Mouse (Mus musculus) heart, embryonic 15.5 days (tissue): ENCODE measurements around the gene Vsig8. TPM values are rescaled to one million over a fixed set of nuclear protein-coding genes. Genes with fewer than 3 reads are reported as not detected.

Source experiments
- ATAC-seq: fragments of 200-750 bp; cut with Nextera tagmentation; replicated peaks from 2 replicates; pipeline ENCODE4 v1.8.0; 2017; ENCODE audit warnings: low read depth, moderate TSS enrichment; ENCODE audit not compliant: insufficient number of reproducible peaks, insufficient read depth, low FRiP score
- H3K27ac ChIP-seq: fragments of 300-500 bp; sonication (generic); 2 replicates; pipeline ENCODE4 v1.5.1; 2015; ENCODE audit warnings: mild to moderate bottlenecking, inconsistent platforms
- H3K27me3 ChIP-seq: fragments of 300-500 bp; sonication (generic); 2 replicates; pipeline ENCODE4 v1.6.1; 2015; ENCODE audit warnings: inconsistent platforms
- H3K36me3 ChIP-seq: fragments of 300-500 bp; sonication (generic); 2 replicates; pipeline ENCODE4 v1.6.1; 2015; ENCODE audit warnings: mild to moderate bottlenecking, inconsistent platforms
- H3K4me1 ChIP-seq: fragments of 300-500 bp; sonication (generic); replicated peaks from 2 replicates; pipeline ENCODE4 v1.6.1; 2015; ENCODE audit warnings: inconsistent platforms
- H3K4me2 ChIP-seq: fragments of 300-500 bp; sonication (generic); 2 replicates; pipeline ENCODE4 v1.6.1; 2015; ENCODE audit warnings: inconsistent platforms, mild to moderate bottlenecking, moderate library complexity
- H3K4me3 ChIP-seq: fragments of 300-500 bp; sonication (generic); 2 replicates; pipeline ENCODE4 v1.5.1; 2015; ENCODE audit warnings: mild to moderate bottlenecking, inconsistent platforms
- H3K9ac ChIP-seq: fragments of 300-500 bp; sonication (generic); 2 replicates; pipeline ENCODE4 v1.6.1; 2015; ENCODE audit warnings: mild to moderate bottlenecking, inconsistent platforms
- H3K9me3 ChIP-seq: fragments of 300-500 bp; sonication (generic); replicated peaks from 2 replicates; pipeline ENCODE4 v1.6.1; 2016; ENCODE audit warnings: inconsistent platforms
- WGBS: fragments of 180-500 bp; shearing (Covaris S2); methylation state at CpG from one replicate; pipeline ENCODE4 v1.1.7; 2015; ENCODE audit warnings: mixed read lengths; 5-methylcytosine and 5-hydroxymethylcytosine counted together
- polyA plus RNA-seq: library from polyadenylated mRNA; unstranded; fragments of >200 nt; fragmentation: Nextera tagmentation; extraction: Ambion mirVana; gene quantifications from 2 replicates; pipeline ENCODE4 v1.2.1, GENCODE M21; 2015

Gene Vsig8
- 0.34 and 0.55 TPM in 2 replicates for polyA plus RNA-seq

GRCm38 (mm10) chr1:172555638-172556037, at the start of gene Vsig8:
Gene Vsig8, plus strand, starts transcription at chr1:172555938.
- WGBS, result 60% methylated on average over 11 of the region's 11 CpGs
- Histone ChIP-seq H3K4me1 (peaks cover 15% of the 10 kb centered on the region), H3K4me3 (no peak within 1 kb of the TSS), H3K27me3 (peaks cover 31% of the 10 kb centered on the region), H3K4me2 (no peak within 1 kb of the TSS), H3K27ac (no peak within 1 kb of the TSS), H3K9ac (no peak within 1 kb of the TSS), H3K36me3 (no peaks in the 10 kb centered on the region), H3K9me3 (no peaks in the 10 kb centered on the region)
- no peak for ATAC-seq

- H3K36me3 ChIP-seq, result peaks cover 36% of the 10 kb centered on the region
- no peak for ATAC-seq
- WGBS, result 48% methylated on average over 5 of the region's 5 CpGs
- no peaks in the 10 kb centered on the region for H3K27me3 ChIP-seq
- no peak overlapping the region for H3K4me3 ChIP-seq
- no peak overlapping the region for H3K9ac ChIP-seq
- H3K27ac ChIP-seq, result peak overlapping the region; percentile 39; the same call in 1 of the 2 replicates
- H3K9me3 ChIP-seq, result no peaks in the 10 kb centered on the region
- peaks cover 73% of the 10 kb centered on the region for H3K4me1 ChIP-seq
- H3K4me2 ChIP-seq, result no peak overlapping the region
These were observed 48.7 kb upstream of the Vsig8 start for GRCm38 (mm10) chr1:172507001-172507400.

GRCm38 (mm10) chr1:172507701-172508100, 48.0 kb upstream of the Vsig8 start:
- no peaks in the 10 kb centered on the region for H3K27me3 ChIP-seq
- peaks cover 71% of the 10 kb centered on the region for H3K4me1 ChIP-seq
- no peak overlapping the region for H3K4me2 ChIP-seq
- 81% methylated on average over 3 of the region's 3 CpGs for WGBS
- H3K9ac ChIP-seq, result no peak overlapping the region
- peak overlapping the region; percentile 39 for H3K27ac ChIP-seq
- no peak overlapping the region for H3K4me3 ChIP-seq
- H3K36me3 ChIP-seq, result peaks cover 36% of the 10 kb centered on the region
- no peak for ATAC-seq
- no peaks in the 10 kb centered on the region for H3K9me3 ChIP-seq

- 0 out of 2 replicates have a peak, but pooled peaks have one; percentile 28 for ATAC-seq
- H3K4me1 ChIP-seq, result peaks cover 70% of the 10 kb centered on the region
These were observed 47.6 kb upstream of the Vsig8 start for GRCm38 (mm10) chr1:172508172-172508571.

GRCm38 (mm10) chr1:172509235-172509634, 46.5 kb upstream of the Vsig8 start:
- ATAC-seq, result no peak
- no peaks in the 10 kb centered on the region for H3K9me3 ChIP-seq
- no peaks in the 10 kb centered on the region for H3K27me3 ChIP-seq
- peaks cover 36% of the 10 kb centered on the region for H3K36me3 ChIP-seq
- H3K4me3 ChIP-seq, result no peak overlapping the region
- peaks cover 72% of the 10 kb centered on the region for H3K4me1 ChIP-seq
- no peak overlapping the region for H3K27ac ChIP-seq
- H3K9ac ChIP-seq, result no peak overlapping the region
- 77% methylated on average over 5 of the region's 5 CpGs for WGBS
- H3K4me2 ChIP-seq, result no peak overlapping the region

More at GRCm38 (mm10) chr1:172508172-172508571, 47.6 kb upstream of the Vsig8 start:
- peak overlapping the region; percentile 52 for H3K27ac ChIP-seq
- H3K9ac ChIP-seq, result no peak overlapping the region
- peaks cover 36% of the 10 kb centered on the region for H3K36me3 ChIP-seq
- WGBS, result 31% methylated on average over 2 of the region's 2 CpGs
- H3K4me2 ChIP-seq, result no peak overlapping the region
- no peak overlapping the region for H3K4me3 ChIP-seq
- H3K27me3 ChIP-seq, result no peaks in the 10 kb centered on the region
- H3K9me3 ChIP-seq, result no peaks in the 10 kb centered on the region

GRCm38 (mm10) chr1:172509983-172510382, 45.8 kb upstream of the Vsig8 start:
- Histone ChIP-seq H3K9ac (no peak overlapping the region), H3K9me3 (no peaks in the 10 kb centered on the region), H3K4me1 (peaks cover 74% of the 10 kb centered on the region), H3K36me3 (peaks cover 33% of the 10 kb centered on the region), H3K27ac (0 out of 2 replicates have a peak overlapping the region, but pooled peaks have one; percentile 3), H3K4me2 (no peak overlapping the region), H3K4me3 (no peak overlapping the region), H3K27me3 (no peaks in the 10 kb centered on the region)
- 54% methylated on average over 8 of the region's 8 CpGs for WGBS
- ATAC-seq, result no peak

- Histone ChIP-seq H3K4me3 (no peak overlapping the region), H3K4me2 (no peak overlapping the region), H3K27me3 (no peaks in the 10 kb centered on the region), H3K27ac (peak overlapping the region; percentile 33; the same call in 1 of the 2 replicates), H3K9me3 (no peaks in the 10 kb centered on the region), H3K36me3 (peaks cover 28% of the 10 kb centered on the region), H3K9ac (no peak overlapping the region), H3K4me1 (peaks cover 74% of the 10 kb centered on the region)
- WGBS, result 40% methylated on average over 13 of the region's 13 CpGs
- 0 out of 2 replicates have a peak, but pooled peaks have one; percentile 4 for ATAC-seq
These were observed 45.2 kb upstream of the Vsig8 start for GRCm38 (mm10) chr1:172510421-172510972.

- ATAC-seq, result no peak; the same call in 1 of the 2 replicates
- Histone ChIP-seq H3K36me3 (0 out of 2 replicates have a peak, but pooled peaks cover 4% of the 10 kb centered on the region), H3K4me1 (peaks cover 54% of the 10 kb centered on the region), H3K27me3 (no peaks in the 10 kb centered on the region), H3K27ac (peak overlapping the region; percentile 82), H3K4me3 (peak overlapping the region; percentile 27), H3K9ac (no peak overlapping the region; the same call in 1 of the 2 replicates), H3K9me3 (no peaks in the 10 kb centered on the region), H3K4me2 (peak overlapping the region; percentile 53)
- WGBS, result 17% methylated on average over 13 of the region's 13 CpGs
These were observed 42.8 kb upstream of the Vsig8 start for GRCm38 (mm10) chr1:172512962-172513361.

- no peaks in the 10 kb centered on the region for H3K27me3 ChIP-seq
- peak overlapping the region; percentile 53 for H3K4me2 ChIP-seq
- H3K4me1 ChIP-seq, result peaks cover 48% of the 10 kb centered on the region
- 0 out of 2 replicates have a peak overlapping the region, but pooled peaks have one; percentile 11 for H3K9ac ChIP-seq
- 31% methylated on average over 17 of the region's 17 CpGs for WGBS
- H3K36me3 ChIP-seq, result 0 out of 2 replicates have a peak, but pooled peaks cover under 1% of the 10 kb centered on the region
- no peak overlapping the region; the same call in 1 of the 2 replicates for H3K4me3 ChIP-seq
- ATAC-seq, result peak; percentile 79
- peak overlapping the region; percentile 82 for H3K27ac ChIP-seq
- H3K9me3 ChIP-seq, result no peaks in the 10 kb centered on the region
These were observed 42.1 kb upstream of the Vsig8 start for GRCm38 (mm10) chr1:172513525-172514212.

- Histone ChIP-seq H3K36me3 (no peaks in the 10 kb centered on the region), H3K27ac (peak overlapping the region; percentile 82), H3K4me1 (peaks cover 46% of the 10 kb centered on the region), H3K4me2 (peak overlapping the region; percentile 53), H3K4me3 (no peak overlapping the region), H3K9ac (no peak overlapping the region), H3K9me3 (no peaks in the 10 kb centered on the region), H3K27me3 (no peaks in the 10 kb centered on the region)
- peak; percentile 16; the same call in 1 of the 2 replicates for ATAC-seq
- whole genome bisulfite sequencing, result 44% methylated on average over 4 of the region's 4 CpGs
These were observed 41.6 kb upstream of the Vsig8 start for GRCm38 (mm10) chr1:172514213-172514529.

GRCm38 (mm10) chr1:172514551-172515268, 41.0 kb upstream of the Vsig8 start:
- no peaks in the 10 kb centered on the region for H3K9me3 ChIP-seq
- H3K4me3 ChIP-seq, result no peak overlapping the region
- peak overlapping the region; percentile 82 for H3K27ac ChIP-seq
- H3K4me2 ChIP-seq, result no peak overlapping the region
- H3K4me1 ChIP-seq, result peaks cover 42% of the 10 kb centered on the region
- H3K27me3 ChIP-seq, result no peaks in the 10 kb centered on the region
- 65% methylated on average over 7 of the region's 7 CpGs for WGBS
- H3K9ac ChIP-seq, result no peak overlapping the region
- H3K36me3 ChIP-seq, result no peaks in the 10 kb centered on the region
- no peak for ATAC-seq
